Mouse (Mus musculus) spleen, adult 2 months (tissue): ENCODE results near the gene Slc16a10.

ENCODE experiments used
- CTCF ChIP-seq: fragments of 200-500 bp; IDR thresholded peaks from 2 replicates; pipeline ENCODE4 v1.5.1; 2011; ENCODE audit warnings: mild to moderate bottlenecking, inconsistent platforms; ENCODE audit not compliant: insufficient read depth, insufficient read length, insufficient replicate concordance; ENCODE audit errors: extremely low read depth
- POLR2A ChIP-seq: fragments of 200-500 bp; IDR thresholded peaks from 2 replicates; pipeline ENCODE4 v1.6.1; 2011; ENCODE audit warnings: low read depth, low read length, inconsistent platforms

DNA sequence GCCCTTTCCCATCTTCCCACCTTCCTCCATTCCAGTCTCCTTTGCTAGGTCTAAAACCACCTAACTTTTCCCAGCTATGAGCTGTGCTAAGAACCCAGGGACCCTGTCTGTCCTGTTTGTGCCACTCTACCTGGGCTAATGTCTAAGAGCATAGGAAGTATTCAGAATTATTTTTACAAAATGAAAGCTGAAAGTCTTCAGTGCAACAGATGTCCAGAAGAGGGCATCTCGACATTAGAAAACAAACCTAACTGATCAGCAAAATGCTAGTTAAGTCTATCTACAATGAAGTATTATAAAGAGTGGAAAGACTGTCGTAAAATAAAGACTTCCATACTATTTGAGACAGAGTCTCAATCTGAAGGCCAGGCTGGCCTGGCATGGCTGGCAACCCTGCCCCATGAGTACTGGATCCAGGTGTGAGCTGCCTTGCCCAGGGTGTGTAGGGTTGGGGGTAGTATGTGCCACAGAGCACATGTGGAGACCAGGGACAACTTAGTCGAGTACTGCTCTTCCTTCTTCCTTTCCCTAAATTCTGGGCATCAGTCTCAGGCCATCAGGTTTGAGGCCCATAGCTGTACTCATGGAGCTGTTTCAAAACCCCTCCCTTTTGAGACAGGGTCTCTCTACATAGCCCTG, 88.7 kb downstream of the Slc16a10 start:
- TF ChIP-seq POLR2A, result no peak
- no peak for TF ChIP-seq CTCF
